Mouse (Mus musculus) liver, embryonic 13.5 days (tissue): Measurements from ENCODE around the gene Ttc33. TPM values are rescaled to one million over a fixed set of nuclear protein-coding genes. Genes with fewer than 3 reads are reported as not detected.

Experiments
- ATAC-seq: fragments of 200-750 bp; cut with Nextera tagmentation; 2 replicates; pipeline ENCODE4 v1.8.0; 2017; ENCODE audit warnings: low read depth, mild to moderate bottlenecking, moderate number of reproducible peaks, moderate library complexity
- DNase-seq: peaks from one replicate; pipeline ENCODE4 v3.0.0; 2022
- H3K27ac ChIP-seq: fragments of 300-500 bp; sonication (generic); 2 replicates; pipeline ENCODE4 v1.5.1; 2015; ENCODE audit warnings: moderate library complexity, mild to moderate bottlenecking, inconsistent platforms
- H3K27me3 ChIP-seq: fragments of 300-500 bp; sonication (generic); 2 replicates; pipeline ENCODE4 v1.6.1; 2015; ENCODE audit warnings: mild to moderate bottlenecking, inconsistent platforms
- H3K36me3 ChIP-seq: fragments of 300-500 bp; sonication (generic); 2 replicates; pipeline ENCODE4 v1.6.1; 2015; ENCODE audit warnings: mild to moderate bottlenecking, inconsistent platforms
- H3K4me1 ChIP-seq: fragments of 300-500 bp; sonication (generic); replicated peaks from 2 replicates; pipeline ENCODE4 v1.6.1; 2015; ENCODE audit warnings: inconsistent platforms
- H3K4me2 ChIP-seq: fragments of 300-500 bp; sonication (generic); 2 replicates; pipeline ENCODE4 v1.6.1; 2015; ENCODE audit warnings: inconsistent platforms, mild to moderate bottlenecking, moderate library complexity
- H3K4me3 ChIP-seq: fragments of 300-500 bp; sonication (generic); replicated peaks from 2 replicates; pipeline ENCODE4 v1.5.1; 2015; ENCODE audit warnings: mild to moderate bottlenecking, inconsistent platforms
- H3K9ac ChIP-seq: fragments of 300-500 bp; sonication (generic); 2 replicates; pipeline ENCODE4 v1.6.1; 2015; ENCODE audit warnings: mild to moderate bottlenecking, inconsistent platforms
- H3K9me3 ChIP-seq: fragments of 300-500 bp; sonication (generic); replicated peaks from 2 replicates; pipeline ENCODE4 v1.6.1; 2016; ENCODE audit warnings: inconsistent platforms
- WGBS: fragments of 180-500 bp; shearing (Covaris S2); methylation state at CpG from one replicate; pipeline ENCODE4 v1.1.7; 2015; ENCODE audit not compliant: insufficient replicate concordance; 5-methylcytosine and 5-hydroxymethylcytosine counted together
- polyA plus RNA-seq: library from polyadenylated mRNA; unstranded; fragments of >200 nt; fragmentation: Nextera tagmentation; extraction: Ambion mirVana; gene quantifications from 2 replicates; pipeline ENCODE4 v1.2.1, GENCODE M21; 2015

Gene Ttc33
- polyA plus RNA-seq = 16.8 and 21.9 TPM in 2 replicates

GRCm38 (mm10) chr15:5185366-5186292 is at the start of gene Ttc33:
TSS of gene Ttc33 (plus strand) at chr15:5185525.
- peak; percentile 88 for ATAC-seq
- WGBS = under 1% methylated on average over 55 of the region's 55 CpGs

GRCm38 (mm10) chr15:5138021-5138856 is 47.1 kb upstream of the Ttc33 start:
- Histone ChIP-seq H3K27me3 (no peaks in the 10 kb centered on the region), H3K4me2 (peak overlapping the region; percentile 15), H3K9ac (peak overlapping the region; percentile 37; the same call in 1 of the 2 replicates), H3K4me3 (no peak overlapping the region), H3K36me3 (no peaks in the 10 kb centered on the region), H3K9me3 (no peaks in the 10 kb centered on the region), H3K4me1 (peaks cover 73% of the 10 kb centered on the region), H3K27ac (peak overlapping the region; percentile 81)
- WGBS = 29% methylated on average over 9 of the region's 9 CpGs
- ATAC-seq (peak; percentile 17; the same call in 1 of the 2 replicates), DNase-seq (peak; percentile 43)

More at GRCm38 (mm10) chr15:5185366-5186292, at the start of gene Ttc33:
- Histone ChIP-seq H3K36me3 (peaks cover 9% of the 10 kb centered on the region), H3K9ac (peak within 1 kb of the TSS; percentile 86), H3K9me3 (no peaks in the 10 kb centered on the region), H3K4me3 (peak within 1 kb of the TSS; percentile 86), H3K27ac (peak within 1 kb of the TSS; percentile 80), H3K4me1 (peaks cover 32% of the 10 kb centered on the region), H3K4me2 (peak within 1 kb of the TSS; percentile 75), H3K27me3 (no peaks in the 10 kb centered on the region)
- peak; percentile 55 for DNase-seq

GRCm38 (mm10) chr15:5139366-5139765 is 46.0 kb upstream of the Ttc33 start:
- Histone ChIP-seq H3K4me3 (no peak overlapping the region), H3K27me3 (no peaks in the 10 kb centered on the region), H3K27ac (peak overlapping the region; percentile 96), H3K4me1 (peaks cover 73% of the 10 kb centered on the region), H3K9ac (peak overlapping the region; percentile 59), H3K4me2 (peak overlapping the region; percentile 49), H3K36me3 (no peaks in the 10 kb centered on the region), H3K9me3 (no peaks in the 10 kb centered on the region)
- WGBS = 21% methylated on average over 2 of the region's 2 CpGs
- ATAC-seq = peak; percentile 8
- DNase-seq = no peak

- no peak overlapping the region for H3K4me3 ChIP-seq
- H3K9ac ChIP-seq = peak overlapping the region; percentile 59
- H3K4me2 ChIP-seq = peak overlapping the region; percentile 49
- H3K27ac ChIP-seq = peak overlapping the region; percentile 96
- WGBS = 18% methylated on average over 7 of the region's 7 CpGs
- H3K9me3 ChIP-seq = no peaks in the 10 kb centered on the region
- H3K36me3 ChIP-seq = no peaks in the 10 kb centered on the region
- peak; percentile 73 for DNase-seq
- peaks cover 72% of the 10 kb centered on the region for H3K4me1 ChIP-seq
- ATAC-seq = peak; percentile 87
- H3K27me3 ChIP-seq = no peaks in the 10 kb centered on the region
Measured at GRCm38 (mm10) chr15:5139863-5140262, 45.5 kb upstream of the Ttc33 start.

- Histone ChIP-seq H3K27me3 (no peaks in the 10 kb centered on the region), H3K4me2 (peak overlapping the region; percentile 49), H3K4me3 (no peak overlapping the region), H3K4me1 (peaks cover 72% of the 10 kb centered on the region), H3K27ac (peak overlapping the region; percentile 96), H3K36me3 (peaks cover under 1% of the 10 kb centered on the region; the same call in 1 of the 2 replicates), H3K9ac (0 out of 2 replicates have a peak overlapping the region, but pooled peaks have one; percentile 1), H3K9me3 (no peaks in the 10 kb centered on the region)
- ATAC-seq = peak; percentile 74
- peak; percentile 64 for DNase-seq
Measured at GRCm38 (mm10) chr15:5140357-5140756, 45.0 kb upstream of the Ttc33 start.

GRCm38 (mm10) chr15:5142047-5142446 is 43.3 kb upstream of the Ttc33 start:
- WGBS = 29% methylated on average over 5 of the region's 5 CpGs
- H3K27ac ChIP-seq = peak overlapping the region; percentile 90
- no peaks in the 10 kb centered on the region for H3K27me3 ChIP-seq
- H3K36me3 ChIP-seq = peaks cover 11% of the 10 kb centered on the region
- peak; percentile 52 for DNase-seq
- H3K4me2 ChIP-seq = peak overlapping the region; percentile 32
- no peak overlapping the region for H3K4me3 ChIP-seq
- ATAC-seq = no peak
- H3K9ac ChIP-seq = peak overlapping the region; percentile 39; the same call in 1 of the 2 replicates
- H3K4me1 ChIP-seq = peaks cover 83% of the 10 kb centered on the region
- no peaks in the 10 kb centered on the region for H3K9me3 ChIP-seq

GRCm38 (mm10) chr15:5142714-5143113 is 42.6 kb upstream of the Ttc33 start:
- peaks cover 82% of the 10 kb centered on the region for H3K4me1 ChIP-seq

GRCm38 (mm10) chr15:5143361-5144020 is 41.8 kb upstream of the Ttc33 start, which contains the start of gene Prkaa1:
TSS of gene Prkaa1 (plus strand) at chr15:5143861.
- peak; percentile 78 for ATAC-seq
- WGBS = under 1% methylated on average over 79 of the region's 80 CpGs

More at GRCm38 (mm10) chr15:5142714-5143113, 42.6 kb upstream of the Ttc33 start:
- no peaks in the 10 kb centered on the region for H3K27me3 ChIP-seq
- H3K27ac ChIP-seq = peak overlapping the region; percentile 94
- ATAC-seq (no peak), DNase-seq (no peak)
- H3K4me2 ChIP-seq = no peak overlapping the region
- H3K4me3 ChIP-seq = no peak overlapping the region
- no peaks in the 10 kb centered on the region for H3K9me3 ChIP-seq
- no peak overlapping the region for H3K9ac ChIP-seq
- 44% methylated on average over 5 of the region's 5 CpGs for WGBS
- H3K36me3 ChIP-seq = peaks cover 12% of the 10 kb centered on the region

GRCm38 (mm10) chr15:5144021-5144778 is 41.1 kb upstream of the Ttc33 start:
- Histone ChIP-seq H3K4me3 (peak overlapping the region; percentile 99), H3K4me1 (peaks cover 83% of the 10 kb centered on the region), H3K9me3 (no peaks in the 10 kb centered on the region), H3K36me3 (peaks cover 18% of the 10 kb centered on the region), H3K27ac (peak overlapping the region; percentile 94), H3K27me3 (no peaks in the 10 kb centered on the region), H3K9ac (peak overlapping the region; percentile 98), H3K4me2 (peak overlapping the region; percentile 82)
- peak; percentile 38 for ATAC-seq
- WGBS = under 1% methylated on average over 57 of the region's 61 CpGs
- peak; percentile 42 for DNase-seq

More at GRCm38 (mm10) chr15:5143361-5144020, 41.8 kb upstream of the Ttc33 start, which contains the start of gene Prkaa1:
- no peaks in the 10 kb centered on the region for H3K27me3 ChIP-seq
- H3K27ac ChIP-seq = peak within 1 kb of the TSS; percentile 94
- DNase-seq = peak; percentile 64
- H3K4me3 ChIP-seq = peak within 1 kb of the TSS; percentile 99
- peaks cover 82% of the 10 kb centered on the region for H3K4me1 ChIP-seq
- H3K9me3 ChIP-seq = no peaks in the 10 kb centered on the region
- peak within 1 kb of the TSS; percentile 98 for H3K9ac ChIP-seq
- peaks cover 18% of the 10 kb centered on the region for H3K36me3 ChIP-seq
- peak within 1 kb of the TSS; percentile 82 for H3K4me2 ChIP-seq
